Mouse (Mus musculus) brain, embryonic 14.5 days (tissue): Measurements from ENCODE around the gene Rrm2.

Experiments
- CTCF ChIP-seq: fragments of 200-500 bp; IDR thresholded peaks from 2 replicates; pipeline ENCODE4 v1.5.1; 2012; ENCODE audit warnings: inconsistent platforms, mild to moderate bottlenecking, moderate library complexity, borderline replicate concordance; ENCODE audit not compliant: insufficient read depth, insufficient read length; ENCODE audit errors: extremely low read depth
- POLR2A ChIP-seq: fragments of 200-500 bp; IDR thresholded peaks from 2 replicates; pipeline ENCODE4 v1.6.1; 2012; ENCODE audit warnings: mild to moderate bottlenecking, inconsistent platforms, borderline replicate concordance; ENCODE audit not compliant: poor library complexity, insufficient read depth, insufficient read length, severe bottlenecking; ENCODE audit errors: extremely low read depth

DNA sequence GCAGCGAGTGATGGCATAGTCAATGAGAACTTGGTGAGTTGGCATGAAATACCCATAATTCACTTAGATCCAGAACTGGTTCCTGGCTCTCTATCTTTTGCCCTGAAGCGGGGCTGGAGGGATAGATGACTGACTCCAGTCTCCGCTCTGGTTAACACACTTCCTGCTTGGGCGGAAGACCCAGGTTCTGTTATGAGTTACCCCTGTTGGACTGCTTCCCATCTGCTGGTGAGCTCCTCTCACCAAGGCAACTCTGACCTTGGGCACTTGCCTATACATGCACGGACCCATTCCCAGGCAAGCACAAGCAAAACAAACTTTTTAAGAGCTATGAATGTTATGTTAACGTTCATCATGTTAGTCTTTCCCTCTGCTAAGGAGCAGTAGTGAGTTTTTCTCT is 1.4 kb downstream of the Rrm2 start:
- TF ChIP-seq POLR2A (no peak), CTCF (no peak)
